Mouse (Mus musculus) kidney, adult 9 months (tissue): ENCODE data around the gene A930004D18Rik.
A peak's percentile ranks its signal among the peaks of the same experiment; 100 is the strongest.

Source experiments
- DNase-seq: peaks from one replicate; pipeline ENCODE4 v3.0.0; 2022

Gene A930004D18Rik

DNA sequence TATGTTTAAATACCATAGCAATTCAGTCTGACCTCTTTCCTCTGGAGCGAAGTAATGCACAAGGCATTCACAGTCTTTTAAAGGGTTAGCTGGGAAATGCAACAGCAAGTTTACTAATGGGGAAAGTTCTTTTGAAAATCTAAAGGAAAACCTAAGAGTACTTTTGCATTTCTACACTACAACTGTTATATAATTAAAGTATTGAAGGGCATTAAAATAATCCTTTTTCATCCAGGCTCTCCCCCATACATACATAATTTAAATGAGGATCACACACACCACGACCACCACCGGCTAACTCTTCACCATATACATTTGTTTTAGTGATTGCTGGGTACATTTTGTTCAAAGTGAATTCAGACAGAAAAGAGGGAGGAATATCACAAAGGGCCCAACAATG lies 15.0 kb upstream of the A930004D18Rik start:
- DNase-seq = no peak

GRCm38 (mm10) chr2:18051831-18052170 lies 14.3 kb upstream of the A930004D18Rik start:
- DNase-seq = no peak

DNA sequence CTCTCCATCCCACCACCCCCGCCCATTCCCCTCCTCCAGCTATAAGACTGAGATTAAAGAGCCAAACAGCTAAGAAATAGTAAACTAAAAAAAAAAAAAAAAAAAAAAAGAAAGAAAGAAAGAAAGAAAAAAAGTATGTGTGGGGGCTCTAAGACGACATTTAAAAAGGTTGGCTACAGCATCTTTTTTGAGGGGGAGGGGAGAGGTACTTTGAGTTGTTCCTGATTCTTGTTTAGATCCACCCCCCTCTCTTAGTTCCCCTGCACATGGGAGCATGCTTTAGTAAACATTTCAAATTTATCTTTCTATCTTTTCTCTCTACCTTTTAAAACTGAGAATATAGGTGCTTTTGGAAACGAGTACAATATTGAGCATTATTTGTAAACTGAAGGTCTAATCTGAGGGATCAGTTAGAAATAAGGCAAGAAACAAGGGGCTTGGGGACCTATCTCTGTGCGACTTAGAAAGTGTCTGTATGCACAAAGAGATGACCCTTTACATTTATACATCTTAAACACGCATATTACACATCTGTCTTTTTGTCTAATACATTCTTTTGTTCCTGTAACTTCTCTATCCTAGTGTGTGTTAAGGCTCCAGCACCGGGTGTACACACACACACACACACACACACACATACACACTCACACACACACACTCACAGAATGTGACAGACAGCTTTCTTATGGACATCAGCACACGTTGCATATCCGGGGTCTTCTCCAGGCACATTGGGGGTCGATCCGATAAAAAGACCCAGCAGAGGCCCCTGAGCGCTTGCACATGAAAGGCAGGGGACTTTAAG lies 13.7 kb upstream of the A930004D18Rik start:
- DNase-seq = no peak

GRCm38 (mm10) chr2:18050541-18050985 lies 13.0 kb upstream of the A930004D18Rik start:
- peak; percentile 54 for DNase-seq

GRCm38 (mm10) chr2:18050018-18050417 lies 12.5 kb upstream of the A930004D18Rik start:
- DNase-seq = no peak

GRCm38 (mm10) chr2:18049279-18049821 lies 11.8 kb upstream of the A930004D18Rik start:
- peak; percentile 85 for DNase-seq

GRCm38 (mm10) chr2:18048453-18049075 lies 11.0 kb upstream of the A930004D18Rik start, which contains the start of gene Skida1:
Skida1 (minus strand) TSS chr2:18049051.
- peak; percentile 70 for DNase-seq

GRCm38 (mm10) chr2:18047646-18048452 lies 10.3 kb upstream of the A930004D18Rik start:
- DNase-seq = peak; percentile 72

DNA sequence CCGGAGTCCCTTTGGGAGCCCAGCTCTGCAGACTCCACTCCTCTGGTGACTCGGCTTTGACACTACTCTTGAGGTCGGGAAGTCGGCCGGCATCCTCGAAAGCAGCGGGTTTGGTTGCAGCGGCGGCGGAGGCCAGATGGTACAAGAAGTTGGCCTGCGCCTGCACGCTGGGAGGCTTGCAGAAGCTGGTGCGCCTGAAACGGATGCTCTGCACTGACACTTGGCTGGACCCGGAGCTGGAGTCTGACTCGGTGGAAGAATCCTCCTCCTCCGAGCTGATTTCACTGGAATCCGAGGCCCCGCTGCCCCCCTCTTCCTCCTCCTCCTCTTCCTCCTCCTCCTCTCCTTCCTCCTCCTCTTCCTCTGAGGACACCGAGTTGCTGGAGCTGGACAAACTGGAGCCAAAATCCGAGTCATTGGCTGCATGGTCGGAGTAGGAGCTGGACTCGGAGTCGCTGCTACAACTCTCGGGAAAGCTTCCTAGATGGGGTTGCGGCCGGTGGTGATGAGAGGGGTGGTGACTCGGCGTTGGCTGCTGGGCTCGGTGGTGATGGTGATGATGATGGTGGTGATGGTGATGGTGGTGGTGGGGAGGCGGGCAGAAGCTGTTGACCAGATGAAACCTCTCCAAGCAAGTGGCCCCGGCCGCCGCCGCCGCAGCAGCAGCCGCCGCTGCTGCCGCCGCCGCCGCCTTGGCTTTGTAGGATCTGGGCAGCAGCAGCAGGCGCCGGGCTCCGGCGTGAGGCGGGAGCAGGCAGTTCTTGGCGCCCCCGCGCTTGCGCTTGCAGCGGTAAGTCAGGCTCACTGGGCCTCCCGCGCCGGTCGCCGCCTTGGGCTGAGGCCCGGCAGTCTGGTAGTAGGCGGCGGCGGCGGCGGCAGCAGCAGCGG lies 9.5 kb upstream of the A930004D18Rik start:
- DNase-seq = peak; percentile 72

GRCm38 (mm10) chr2:18046186-18046585 lies 8.6 kb upstream of the A930004D18Rik start:
- no peak for DNase-seq

DNA sequence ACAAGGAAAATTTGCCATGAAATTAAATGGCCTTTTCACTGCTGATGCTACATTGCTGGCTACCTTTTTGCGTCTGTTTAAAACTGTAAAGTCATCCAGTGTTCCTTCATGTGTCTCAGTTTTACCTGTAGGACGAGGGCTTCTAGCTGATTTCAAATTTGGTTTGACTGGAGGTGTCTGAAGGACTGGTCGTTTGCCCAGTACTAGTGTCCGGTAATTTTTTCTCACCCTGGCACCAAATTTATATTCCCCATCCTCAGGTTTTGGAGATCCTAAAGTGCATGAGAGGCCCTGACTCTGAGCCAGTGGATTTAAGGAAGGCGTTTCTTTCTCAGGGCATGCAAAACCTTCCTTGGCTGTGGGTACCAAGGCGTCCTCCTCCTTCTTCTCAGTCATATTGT lies 8.2 kb upstream of the A930004D18Rik start:
- DNase-seq = no peak

DNA sequence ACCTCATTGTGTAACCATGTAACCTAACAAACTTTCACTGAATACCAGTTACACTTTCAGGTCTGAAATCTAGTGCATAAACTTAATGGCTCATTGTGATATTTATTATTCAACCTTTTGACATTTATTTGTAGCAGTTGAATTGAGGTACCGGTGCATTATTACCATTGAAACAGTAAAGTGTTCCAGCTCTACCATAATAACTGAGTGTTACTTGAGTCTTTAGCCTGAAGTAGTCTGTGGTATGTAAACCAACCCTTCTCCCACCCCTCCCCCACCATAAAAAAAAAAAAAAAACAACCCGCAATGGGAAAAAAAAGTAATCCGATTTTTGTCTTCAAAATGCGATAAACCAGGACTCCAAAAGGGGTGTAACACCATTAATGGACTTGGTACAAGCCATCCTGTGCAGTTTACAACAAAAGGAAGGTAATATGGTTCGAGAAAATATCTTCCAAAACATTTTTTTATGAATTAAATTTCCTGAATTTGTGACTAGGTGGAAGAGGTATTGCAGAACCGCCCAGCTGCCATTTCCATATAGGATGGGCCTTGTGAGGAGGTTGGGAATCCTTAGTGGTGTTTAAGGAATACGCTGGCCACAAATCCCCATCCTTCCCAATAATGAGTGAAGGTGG lies 7.7 kb upstream of the A930004D18Rik start:
- no peak for DNase-seq

- peak; percentile 74 for DNase-seq
These were observed 3.8 kb upstream of the A930004D18Rik start for GRCm38 (mm10) chr2:18041199-18041885.

- DNase-seq = peak; percentile 25
These were observed 3.0 kb upstream of the A930004D18Rik start for GRCm38 (mm10) chr2:18040347-18041160.

GRCm38 (mm10) chr2:18039566-18040290 lies 2.2 kb upstream of the A930004D18Rik start:
- no peak for DNase-seq

DNA sequence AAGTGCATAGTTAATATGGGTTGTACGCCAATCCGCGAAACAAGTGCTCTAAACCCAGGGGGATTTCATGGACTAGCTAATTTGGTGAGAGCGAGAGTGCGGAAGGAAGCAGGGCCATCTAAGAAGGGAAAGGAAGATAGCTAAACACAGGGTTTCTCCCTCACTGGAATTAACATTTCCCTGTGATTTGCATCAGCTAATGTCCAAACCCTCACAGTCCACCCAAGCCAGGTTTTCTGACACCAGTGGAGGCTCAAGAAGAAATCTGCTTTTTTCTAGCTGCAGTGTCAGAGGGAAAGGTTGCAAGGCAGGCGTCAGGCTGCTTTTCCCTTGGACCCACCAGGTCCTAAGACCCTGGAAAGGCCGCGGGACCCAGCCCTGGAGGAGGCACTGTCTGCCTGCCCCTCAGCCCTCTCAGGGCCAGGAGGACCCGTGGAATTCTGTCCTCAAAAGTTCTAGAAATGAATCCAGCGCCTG lies 1.4 kb upstream of the A930004D18Rik start:
- DNase-seq = peak; percentile 6

DNA sequence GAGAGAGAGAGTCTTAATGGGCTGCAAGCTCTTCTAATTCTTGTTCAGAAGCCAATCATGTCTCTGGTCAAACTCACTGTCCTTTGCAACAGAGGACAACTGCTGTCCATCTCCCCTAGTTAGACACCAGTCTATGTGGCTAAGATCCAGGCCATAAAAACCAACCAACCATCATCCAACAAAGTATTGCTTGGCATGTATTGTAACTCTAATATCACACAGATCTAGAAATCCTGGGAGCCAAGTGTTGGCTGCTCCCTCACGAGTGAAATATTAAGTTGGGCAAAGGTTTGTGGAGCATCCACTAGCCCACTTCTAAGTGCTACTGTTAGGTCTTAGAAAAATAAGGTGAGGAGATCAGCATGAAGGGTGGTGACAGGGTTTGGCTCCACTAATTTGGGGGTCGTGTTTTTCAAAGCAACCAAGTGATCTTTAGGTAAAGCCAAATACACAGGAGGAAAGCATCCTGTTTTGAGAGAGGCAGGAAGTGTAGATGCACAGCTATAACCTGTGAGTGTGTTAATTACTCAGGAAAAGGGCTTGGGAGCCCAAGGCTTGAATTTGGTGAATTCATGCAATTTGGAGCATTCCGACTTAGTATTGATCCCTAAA lies 710 bp upstream of the A930004D18Rik start:
- peak; percentile 89 for DNase-seq

DNA sequence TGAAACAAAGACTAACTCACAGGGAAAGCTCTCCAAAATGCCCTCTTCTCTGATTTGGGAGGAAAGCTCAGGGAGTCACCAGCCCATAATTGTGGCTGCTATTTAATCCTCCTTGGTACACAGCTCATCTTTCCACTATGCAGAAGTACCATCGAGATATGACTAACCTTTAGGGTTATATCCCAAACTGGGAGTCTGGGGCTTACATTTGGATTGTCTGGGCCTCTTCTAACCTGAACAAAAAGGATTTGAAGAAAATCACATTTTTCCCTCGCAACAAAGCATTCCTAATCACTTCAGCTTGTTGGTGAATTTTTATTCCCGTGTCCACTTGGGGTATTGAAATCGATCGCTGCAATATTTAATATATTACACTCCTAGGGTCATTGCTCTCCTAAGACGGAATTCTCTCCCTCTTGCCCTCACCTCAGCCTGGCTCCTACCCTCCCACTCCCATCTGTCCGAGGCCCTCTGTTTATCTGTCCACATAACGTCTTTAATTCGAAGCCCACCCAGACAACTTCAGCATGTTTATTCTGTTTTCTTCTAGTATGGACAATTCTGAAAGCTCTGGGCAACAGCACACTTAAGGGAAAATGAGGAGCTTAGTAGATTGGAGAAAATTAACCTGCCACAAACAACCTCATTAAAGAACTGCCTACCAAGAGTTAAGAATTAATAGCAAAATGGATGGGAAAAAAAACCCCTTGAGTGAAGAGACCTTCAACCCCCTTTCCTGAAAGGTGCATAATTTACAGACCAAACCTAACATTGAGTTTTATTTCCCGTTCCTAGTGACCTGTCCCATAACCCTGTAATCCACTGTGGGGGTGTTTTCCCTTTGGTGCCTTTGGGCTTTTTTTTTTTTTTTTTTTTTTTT lies 2.9 kb downstream of the A930004D18Rik start:
- peak; percentile 73 for DNase-seq
